Mouse (Mus musculus) embryonic fibroblast, embryonic 13.5 days (primary cell): ENCODE data around the gene 1700011M02Rik.
"Not testable (repeated sequence)": the region's sequence is repeated elsewhere in the genome, so short reads cannot be mapped to it uniquely, and the experiment has no call there.

ENCODE experiments used
- CTCF ChIP-seq: IDR thresholded peaks from 2 replicates; pipeline ENCODE4 v1.5.1; 2011; ENCODE audit warnings: mild to moderate bottlenecking, control low read depth, low read length, moderate library complexity, borderline replicate concordance; ENCODE audit not compliant: insufficient read depth
- POLR2A ChIP-seq: IDR thresholded peaks from 2 replicates; pipeline ENCODE4 v1.6.1; 2011; ENCODE audit warnings: low read depth, mild to moderate bottlenecking, control low read depth, low read length, moderate library complexity

- TF ChIP-seq CTCF, POLR2A: not testable (repeated sequence)
Measured at GRCm38 (mm10) chrX:102914823-102915222, 6.1 kb downstream of the 1700011M02Rik start.
